Mouse (Mus musculus) embryonic facial prominence, embryonic 10.5 days (tissue): Measurements from ENCODE around the gene St3gal3. TPM values are rescaled to one million over a fixed set of nuclear protein-coding genes. Genes with fewer than 3 reads are reported as not detected.
A peak's percentile ranks its signal among the peaks of the same experiment; 100 is the strongest.

Experiments used
- DNase-seq: peaks from one replicate; pipeline ENCODE4 v3.0.0-alpha.2; 2017; ENCODE audit warnings: low spot score
- H3K27ac ChIP-seq: fragments of 300-500 bp; sonication (generic); replicated peaks from 2 replicates; pipeline ENCODE4 v1.5.1; 2016; ENCODE audit warnings: mild to moderate bottlenecking
- H3K27me3 ChIP-seq: fragments of 300-500 bp; sonication (generic); replicated peaks from 2 replicates; pipeline ENCODE4 v1.6.1; 2016; ENCODE audit warnings: low read depth, mild to moderate bottlenecking; ENCODE audit not compliant: poor library complexity, severe bottlenecking
- H3K36me3 ChIP-seq: fragments of 300-500 bp; sonication (generic); replicated peaks from 2 replicates; pipeline ENCODE4 v1.6.1; 2016; ENCODE audit warnings: mild to moderate bottlenecking, moderate library complexity
- H3K4me1 ChIP-seq: fragments of 300-500 bp; sonication (generic); 2 replicates; pipeline ENCODE4 v1.6.1; 2016
- H3K4me3 ChIP-seq: fragments of 300-500 bp; sonication (generic); 2 replicates; pipeline ENCODE4 v1.5.1; 2016; ENCODE audit warnings: mild to moderate bottlenecking, moderate library complexity
- H3K9me3 ChIP-seq: fragments of 300-500 bp; sonication (generic); 2 replicates; pipeline ENCODE4 v1.6.1; 2016; ENCODE audit warnings: mild to moderate bottlenecking
- WGBS: fragments of 180-500 bp; shearing (Covaris S2); methylation state at CpG from one replicate; pipeline ENCODE4 v1.1.7; 2016; 5-methylcytosine and 5-hydroxymethylcytosine counted together
- polyA plus RNA-seq: library from polyadenylated mRNA; unstranded; fragments of >200 nt; fragmentation: Nextera tagmentation; extraction: Ambion mirVana; gene quantifications from 2 replicates; pipeline ENCODE4 v1.2.1, GENCODE M21; 2016

Gene St3gal3
- polyA plus RNA-seq, 1 experiment from 2014 or later, result 7.4 TPM

GRCm38 (mm10) chr4:118150804-118151203 is 16.1 kb upstream of the St3gal3 start:
- no peak overlapping the region for H3K4me3 ChIP-seq
- peaks cover 100% of the 10 kb centered on the region for H3K36me3 ChIP-seq
- DNase-seq, result no peak
- H3K27me3 ChIP-seq, result no peaks in the 10 kb centered on the region
- WGBS, result 93% methylated on average over 7 of the region's 7 CpGs
- no peaks in the 10 kb centered on the region for H3K4me1 ChIP-seq
- H3K9me3 ChIP-seq, result no peaks in the 10 kb centered on the region
- H3K27ac ChIP-seq, result no peak overlapping the region

- no peaks in the 10 kb centered on the region for H3K4me1 ChIP-seq
- no peaks in the 10 kb centered on the region for H3K9me3 ChIP-seq
- H3K27ac ChIP-seq, result no peak overlapping the region
- WGBS, result 86% methylated on average over 14 of the region's 14 CpGs
- H3K27me3 ChIP-seq, result no peaks in the 10 kb centered on the region
- DNase-seq, result no peak
- peaks cover 100% of the 10 kb centered on the region for H3K36me3 ChIP-seq
- H3K4me3 ChIP-seq, result no peak overlapping the region
Measured at GRCm38 (mm10) chr4:118149956-118150680, 15.4 kb upstream of the St3gal3 start.

GRCm38 (mm10) chr4:118149055-118149576 is 14.4 kb upstream of the St3gal3 start:
- Histone ChIP-seq H3K4me1 (no peaks in the 10 kb centered on the region), H3K27me3 (no peaks in the 10 kb centered on the region), H3K36me3 (peaks cover 100% of the 10 kb centered on the region), H3K4me3 (no peak overlapping the region), H3K9me3 (no peaks in the 10 kb centered on the region), H3K27ac (no peak overlapping the region)
- WGBS, result 88% methylated on average over 10 of the region's 10 CpGs
- DNase-seq, result no peak

- H3K36me3 ChIP-seq, result peaks cover 100% of the 10 kb centered on the region
- H3K27ac ChIP-seq, result no peak overlapping the region
- no peaks in the 10 kb centered on the region for H3K4me1 ChIP-seq
- no peaks in the 10 kb centered on the region for H3K9me3 ChIP-seq
- H3K4me3 ChIP-seq, result no peak overlapping the region
- no peaks in the 10 kb centered on the region for H3K27me3 ChIP-seq
- no peak for DNase-seq
- WGBS, result 91% methylated on average over 10 of the region's 10 CpGs
Measured at GRCm38 (mm10) chr4:118148317-118148687, 13.6 kb upstream of the St3gal3 start.

- WGBS, result 95% methylated on average over 19 of the region's 19 CpGs
- H3K4me3 ChIP-seq, result no peak overlapping the region
- peaks cover 100% of the 10 kb centered on the region for H3K36me3 ChIP-seq
- no peaks in the 10 kb centered on the region for H3K9me3 ChIP-seq
- no peaks in the 10 kb centered on the region for H3K4me1 ChIP-seq
- no peaks in the 10 kb centered on the region for H3K27me3 ChIP-seq
- no peak for DNase-seq
- H3K27ac ChIP-seq, result no peak overlapping the region
Measured at GRCm38 (mm10) chr4:118147547-118148316, 13.0 kb upstream of the St3gal3 start.

GRCm38 (mm10) chr4:118147090-118147489 is 12.4 kb upstream of the St3gal3 start:
- H3K36me3 ChIP-seq, result peaks cover 100% of the 10 kb centered on the region
- no peaks in the 10 kb centered on the region for H3K27me3 ChIP-seq
- H3K4me1 ChIP-seq, result no peaks in the 10 kb centered on the region
- WGBS, result 91% methylated on average over 10 of the region's 10 CpGs
- H3K9me3 ChIP-seq, result no peaks in the 10 kb centered on the region
- no peak overlapping the region for H3K4me3 ChIP-seq
- DNase-seq, result no peak
- no peak overlapping the region for H3K27ac ChIP-seq

GRCm38 (mm10) chr4:118144324-118144723 is 9.6 kb upstream of the St3gal3 start:
- WGBS, result 86% methylated on average over 9 of the region's 9 CpGs
- H3K4me1 ChIP-seq, result no peaks in the 10 kb centered on the region
- no peak overlapping the region for H3K4me3 ChIP-seq
- H3K27me3 ChIP-seq, result no peaks in the 10 kb centered on the region
- no peaks in the 10 kb centered on the region for H3K9me3 ChIP-seq
- no peak overlapping the region for H3K27ac ChIP-seq
- H3K36me3 ChIP-seq, result peaks cover 98% of the 10 kb centered on the region
- no peak for DNase-seq

- no peaks in the 10 kb centered on the region for H3K4me1 ChIP-seq
- no peak overlapping the region for H3K4me3 ChIP-seq
- H3K27me3 ChIP-seq, result no peaks in the 10 kb centered on the region
- H3K9me3 ChIP-seq, result no peaks in the 10 kb centered on the region
- DNase-seq, result no peak
- H3K27ac ChIP-seq, result no peak overlapping the region
- H3K36me3 ChIP-seq, result peaks cover 98% of the 10 kb centered on the region
- 92% methylated on average over 7 of the region's 7 CpGs for WGBS
Measured at GRCm38 (mm10) chr4:118143679-118144078, 9.0 kb upstream of the St3gal3 start.

GRCm38 (mm10) chr4:118141511-118141910 is 6.8 kb upstream of the St3gal3 start:
- H3K27ac ChIP-seq, result no peak overlapping the region
- no peaks in the 10 kb centered on the region for H3K9me3 ChIP-seq
- H3K27me3 ChIP-seq, result no peaks in the 10 kb centered on the region
- H3K4me3 ChIP-seq, result no peak overlapping the region
- DNase-seq, result no peak
- H3K4me1 ChIP-seq, result no peaks in the 10 kb centered on the region
- H3K36me3 ChIP-seq, result peaks cover 98% of the 10 kb centered on the region
- 92% methylated on average over 5 of the region's 5 CpGs for WGBS

- no peak for DNase-seq
- WGBS, result 92% methylated on average over 5 of the region's 5 CpGs
- Histone ChIP-seq H3K36me3 (peaks cover 80% of the 10 kb centered on the region), H3K27me3 (no peaks in the 10 kb centered on the region), H3K9me3 (no peaks in the 10 kb centered on the region), H3K4me1 (peaks cover 8% of the 10 kb centered on the region), H3K4me3 (no peak overlapping the region), H3K27ac (no peak overlapping the region)
Measured at GRCm38 (mm10) chr4:118138891-118139290, 4.2 kb upstream of the St3gal3 start.

- H3K36me3 ChIP-seq, result peaks cover 69% of the 10 kb centered on the region
- H3K27ac ChIP-seq, result no peak overlapping the region
- no peaks in the 10 kb centered on the region for H3K9me3 ChIP-seq
- WGBS, result 89% methylated on average over 16 of the region's 16 CpGs
- H3K4me3 ChIP-seq, result no peak overlapping the region
- DNase-seq, result no peak
- no peaks in the 10 kb centered on the region for H3K27me3 ChIP-seq
- peaks cover 18% of the 10 kb centered on the region for H3K4me1 ChIP-seq
Measured at GRCm38 (mm10) chr4:118137857-118138256, 3.1 kb upstream of the St3gal3 start.

- WGBS, result 95% methylated on average over 10 of the region's 10 CpGs
- DNase-seq, result no peak
- Histone ChIP-seq H3K4me3 (no peak overlapping the region), H3K27me3 (no peaks in the 10 kb centered on the region), H3K27ac (no peak overlapping the region), H3K4me1 (peaks cover 19% of the 10 kb centered on the region), H3K36me3 (peaks cover 64% of the 10 kb centered on the region), H3K9me3 (no peaks in the 10 kb centered on the region)
Measured at GRCm38 (mm10) chr4:118137311-118137710, 2.6 kb upstream of the St3gal3 start.

- Histone ChIP-seq H3K4me1 (peaks cover 19% of the 10 kb centered on the region), H3K4me3 (peak overlapping the region; percentile 100), H3K36me3 (peaks cover 48% of the 10 kb centered on the region), H3K27me3 (no peaks in the 10 kb centered on the region), H3K27ac (peak overlapping the region; percentile 93), H3K9me3 (no peaks in the 10 kb centered on the region)
- WGBS, result 86% methylated on average over 1 of the region's 1 CpGs
- DNase-seq, result no peak
Measured at GRCm38 (mm10) chr4:118135414-118135813, 700 bp upstream of the St3gal3 start.
